Mouse (Mus musculus): ENCODE measurements around the gene Plcb4.

- TF ChIP-seq CTCF (conservative IDR thresholded peaks at IDR 0.05; ENCODE audit: insufficient read depth, insufficient read length, low read depth, low read length) (no peak), POLR2A (IDR thresholded peaks at IDR 0.05; ENCODE audit: low read depth, low read length) (no peak)
Observed at GRCm38 (mm10) chr2:135641002-135641401, 17.8 kb upstream of the Plcb4 start.
